Mouse (Mus musculus) lung, embryonic 14.5 days (tissue): ENCODE results near the gene Khdc4. TPM values are rescaled to one million over a fixed set of nuclear protein-coding genes. Genes with fewer than 3 reads are reported as not detected.
"Not testable (repeated sequence)": the region's sequence is repeated elsewhere in the genome, so short reads cannot be mapped to it uniquely, and the experiment has no call there.

ENCODE experiments used
- ATAC-seq: fragments of 200-750 bp; cut with Nextera tagmentation; 2 replicates; pipeline ENCODE4 v1.8.0; 2017; ENCODE audit warnings: mild to moderate bottlenecking, moderate TSS enrichment, moderate library complexity; ENCODE audit not compliant: insufficient read depth
- DNase-seq: peaks from one replicate; pipeline ENCODE4 v3.0.0-alpha.2; 2015
- H3K27ac ChIP-seq: fragments of 300-500 bp; sonication (generic); 2 replicates; pipeline ENCODE4 v1.5.1; 2014; ENCODE audit warnings: low read depth, mild to moderate bottlenecking, moderate library complexity
- H3K27me3 ChIP-seq: fragments of 300-500 bp; sonication (generic); 2 replicates; pipeline ENCODE4 v1.6.1; 2014; ENCODE audit warnings: low read length, control low read depth; ENCODE audit not compliant: insufficient read depth
- H3K36me3 ChIP-seq: fragments of 300-500 bp; sonication (generic); 2 replicates; pipeline ENCODE4 v1.6.1; 2014; ENCODE audit warnings: control low read depth; ENCODE audit not compliant: insufficient read depth
- H3K4me1 ChIP-seq: fragments of 300-500 bp; sonication (generic); 2 replicates; pipeline ENCODE4 v1.6.1; 2014; ENCODE audit warnings: antibody characterized with exemption, control low read depth; ENCODE audit not compliant: insufficient read depth
- H3K4me2 ChIP-seq: fragments of 300-500 bp; sonication (generic); 2 replicates; pipeline ENCODE4 v1.6.1; 2014; ENCODE audit warnings: mild to moderate bottlenecking
- H3K4me3 ChIP-seq: fragments of 300-500 bp; sonication (generic); 2 replicates; pipeline ENCODE4 v1.5.1; 2014; ENCODE audit warnings: low read depth, low read length
- H3K9ac ChIP-seq: fragments of 300-500 bp; sonication (generic); 2 replicates; pipeline ENCODE4 v1.6.1; 2014
- H3K9me3 ChIP-seq: fragments of 300-500 bp; sonication (generic); 2 replicates; pipeline ENCODE4 v1.6.1; 2016; ENCODE audit warnings: low read depth, low read length, control low read depth
- CTCF ChIP-seq: IDR thresholded peaks from 2 replicates; pipeline ENCODE4 v1.5.1; 2016; ENCODE audit warnings: antibody characterized with exemption, low read depth
- WGBS: fragments of 180-500 bp; shearing (Covaris S2); extraction: QIAGEN DNeasy Blood & Tissue Kit; methylation state at CpG from one replicate; pipeline ENCODE4 v1.1.7; 2014; 5-methylcytosine and 5-hydroxymethylcytosine counted together
- polyA plus RNA-seq: library from polyadenylated mRNA; unstranded; fragments of >200 nt; fragmentation: Nextera tagmentation; extraction: Ambion mirVana; gene quantifications from 2 replicates; pipeline ENCODE4 v1.2.1, GENCODE M21; 2014

Gene Khdc4
- polyA plus RNA-seq, 1 experiment from 2014 or later, result 100 TPM

GRCm38 (mm10) chr3:88713709-88714108, 28.1 kb downstream of the Khdc4 start:
- H3K4me2 ChIP-seq, result no peak overlapping the region
- H3K27me3 ChIP-seq, result no peaks in the 10 kb centered on the region
- H3K4me3 ChIP-seq, result no peak overlapping the region
- H3K36me3 ChIP-seq, result peaks cover 60% of the 10 kb centered on the region
- no peak overlapping the region for H3K9ac ChIP-seq
- no peak for TF ChIP-seq CTCF
- no peaks in the 10 kb centered on the region for H3K9me3 ChIP-seq
- no peak overlapping the region for H3K27ac ChIP-seq
- DNase-seq, result no peak
- WGBS, result 92% methylated on average over 4 of the region's 4 CpGs
- no peak for ATAC-seq
- H3K4me1 ChIP-seq, result no peaks in the 10 kb centered on the region

- Histone ChIP-seq H3K9ac (no peak overlapping the region), H3K4me2 (no peak overlapping the region), H3K4me1 (peaks cover 2% of the 10 kb centered on the region; the same call in 1 of the 2 replicates), H3K27me3 (no peaks in the 10 kb centered on the region), H3K36me3 (peaks cover 60% of the 10 kb centered on the region), H3K9me3 (no peaks in the 10 kb centered on the region), H3K4me3 (no peak overlapping the region), H3K27ac (no peak overlapping the region)
- no peak for ATAC-seq
- 57% methylated on average over 2 of the region's 2 CpGs for WGBS
- DNase-seq, result no peak
- no peak for TF ChIP-seq CTCF
Observed at GRCm38 (mm10) chr3:88714725-88715124, 29.1 kb downstream of the Khdc4 start.

GRCm38 (mm10) chr3:88715716-88716115, 30.1 kb downstream of the Khdc4 start:
- not testable (repeated sequence) for H3K27me3 ChIP-seq, H3K4me3 ChIP-seq, H3K9ac ChIP-seq, ATAC-seq, H3K4me1 ChIP-seq, H3K9me3 ChIP-seq, DNase-seq, H3K27ac ChIP-seq, H3K4me2 ChIP-seq
- peaks cover 60% of the 10 kb centered on the region for H3K36me3 ChIP-seq
- WGBS, result 89% methylated on average over 5 of the region's 5 CpGs

- Histone ChIP-seq H3K9ac (peak within 1 kb of the TSS; percentile 62), H3K27ac (peak within 1 kb of the TSS; percentile 80), H3K27me3 (no peaks in the 10 kb centered on the region), H3K4me2 (peak within 1 kb of the TSS; percentile 90), H3K4me3 (peak within 1 kb of the TSS; percentile 62), H3K4me1 (peaks cover 2% of the 10 kb centered on the region; the same call in 1 of the 2 replicates), H3K36me3 (peaks cover 57% of the 10 kb centered on the region), H3K9me3 (no peaks in the 10 kb centered on the region)
- no peak for TF ChIP-seq CTCF
- WGBS, result 1% methylated on average over 27 of the region's 27 CpGs
- peak; percentile 95 for ATAC-seq
- DNase-seq, result peak; percentile 95
Observed at GRCm38 (mm10) chr3:88716399-88717197, 31.0 kb downstream of the Khdc4 start, which contains the start of gene Rit1. Rit1 (plus strand) TSS chr3:88716838.

- H3K36me3 ChIP-seq, result peaks cover 50% of the 10 kb centered on the region
- peak; percentile 76 for ATAC-seq
- H3K4me3 ChIP-seq, result peak overlapping the region; percentile 62
- TF ChIP-seq CTCF, result no peak
- 2% methylated on average over 9 of the region's 9 CpGs for WGBS
- peak overlapping the region; percentile 90 for H3K4me2 ChIP-seq
- H3K27ac ChIP-seq, result peak overlapping the region; percentile 80
- peaks cover 2% of the 10 kb centered on the region; the same call in 1 of the 2 replicates for H3K4me1 ChIP-seq
- peak overlapping the region; percentile 62 for H3K9ac ChIP-seq
- H3K27me3 ChIP-seq, result no peaks in the 10 kb centered on the region
- DNase-seq, result peak; percentile 55
- no peaks in the 10 kb centered on the region for H3K9me3 ChIP-seq
Observed at GRCm38 (mm10) chr3:88717198-88717798, 31.7 kb downstream of the Khdc4 start.

GRCm38 (mm10) chr3:88717831-88718230, 32.2 kb downstream of the Khdc4 start:
- peak overlapping the region; percentile 62 for H3K4me3 ChIP-seq
- WGBS, result 15% methylated on average over 1 of the region's 1 CpGs
- no peak overlapping the region for H3K27ac ChIP-seq
- H3K4me1 ChIP-seq, result peaks cover 2% of the 10 kb centered on the region; the same call in 1 of the 2 replicates
- TF ChIP-seq CTCF, result no peak
- ATAC-seq (no peak), DNase-seq (peak; percentile 26)
- H3K9me3 ChIP-seq, result no peaks in the 10 kb centered on the region
- H3K4me2 ChIP-seq, result peak overlapping the region; percentile 90
- H3K36me3 ChIP-seq, result peaks cover 45% of the 10 kb centered on the region
- H3K27me3 ChIP-seq, result no peaks in the 10 kb centered on the region
- 0 out of 2 replicates have a peak overlapping the region, but pooled peaks have one; percentile 15 for H3K9ac ChIP-seq

GRCm38 (mm10) chr3:88719098-88719497, 33.5 kb downstream of the Khdc4 start:
- H3K4me1 ChIP-seq, result peaks cover 2% of the 10 kb centered on the region; the same call in 1 of the 2 replicates
- H3K9me3 ChIP-seq, result no peaks in the 10 kb centered on the region
- H3K9ac ChIP-seq, result no peak overlapping the region
- DNase-seq, result peak; percentile 68
- no peaks in the 10 kb centered on the region for H3K27me3 ChIP-seq
- peak; percentile 52 for ATAC-seq
- TF ChIP-seq CTCF, result peak; percentile 15; the same call in 1 of the 2 replicates
- WGBS, result 46% methylated on average over 2 of the region's 2 CpGs
- H3K4me2 ChIP-seq, result peak overlapping the region; percentile 90
- H3K4me3 ChIP-seq, result peak overlapping the region; percentile 5; the same call in 1 of the 2 replicates
- peaks cover 42% of the 10 kb centered on the region for H3K36me3 ChIP-seq
- no peak overlapping the region for H3K27ac ChIP-seq
